Mouse (Mus musculus): ENCODE data around the gene Dnah6. TPM values are rescaled to one million over a fixed set of nuclear protein-coding genes. Genes with fewer than 3 reads are reported as not detected.

Gene Dnah6
- polyA plus RNA-seq (2015; fragmentation: Nextera tagmentation; extraction: Ambion mirVana), result 0.01 and 0.02 TPM in 2 replicates

DNA sequence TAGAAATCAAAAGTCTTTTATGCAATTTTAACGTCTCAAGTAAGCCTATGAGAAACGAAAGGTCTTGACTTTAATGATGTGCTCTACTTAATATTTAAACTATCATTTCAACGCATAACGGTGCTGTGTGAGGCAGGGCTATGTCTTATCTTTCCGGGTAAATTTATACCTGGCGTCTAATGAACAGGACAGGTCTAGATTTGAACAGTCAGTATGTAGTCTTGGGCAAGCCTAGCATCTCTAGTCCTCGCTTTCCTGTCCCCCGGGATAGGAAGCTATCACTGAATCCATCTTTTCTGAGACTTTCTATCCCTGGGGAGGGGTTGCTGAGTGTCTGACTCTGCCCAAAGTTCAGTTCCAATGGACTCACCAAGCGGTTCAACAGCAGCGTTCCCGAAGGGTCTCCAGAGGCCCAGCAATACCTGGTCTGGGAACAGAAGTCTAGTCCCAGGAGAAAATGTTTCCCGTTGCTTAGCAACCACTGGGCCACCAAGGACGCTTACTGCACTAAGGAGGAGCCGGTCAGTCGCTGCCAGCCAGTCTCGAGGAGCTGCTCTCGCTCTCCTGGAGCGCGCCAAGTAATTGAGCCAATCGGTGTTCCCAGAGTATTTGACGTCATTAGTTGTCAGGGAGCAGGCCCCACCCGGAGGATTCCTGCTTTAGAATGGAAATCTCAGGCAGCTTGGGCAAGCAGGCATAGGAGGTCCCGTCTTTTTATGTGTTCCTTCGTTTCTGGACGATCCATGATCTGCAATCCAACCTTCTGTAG, at the start of gene Dnah6:
Gene Dnah6, minus strand, starts transcription at position 463 of the 769 bp plus-strand sequence.
- TF ChIP-seq CTCF (IDR thresholded peaks at IDR 0.05; ENCODE audit: low read depth), result no peak
- TF ChIP-seq EP300 (optimal IDR thresholded peaks at IDR 0.05), result no peak
- Histone ChIP-seq H3K4me1 (replicated peaks; ENCODE audit: control insufficient read depth, insufficient read depth) (no peaks in the 10 kb centered on the region), H3K4me3 (ENCODE audit: low read depth, low read length) (peak within 1 kb of the TSS; percentile 32), H3K27me3 (ENCODE audit: control insufficient read depth, insufficient read depth, low read length) (no peaks in the 10 kb centered on the region), H3K9me3 (ENCODE audit: control insufficient read depth, low read length) (no peaks in the 10 kb centered on the region), H3K36me3 (ENCODE audit: control insufficient read depth, insufficient read depth, low read length) (no peaks in the 10 kb centered on the region), H3K9ac (ENCODE audit: low read length) (peak within 1 kb of the TSS; percentile 41), H3K27ac (replicated peaks) (peak within 1 kb of the TSS; percentile 84), H3K4me2 (replicated peaks; ENCODE audit: low read depth) (peak within 1 kb of the TSS; percentile 60)
- peak; percentile 99 for ATAC-seq (ENCODE audit: low FRiP score, low TSS enrichment)
- 32% methylated on average over 25 of the region's 25 CpGs for WGBS
- DNase-seq (ENCODE audit: low spot score), result peak; percentile 89

DNA sequence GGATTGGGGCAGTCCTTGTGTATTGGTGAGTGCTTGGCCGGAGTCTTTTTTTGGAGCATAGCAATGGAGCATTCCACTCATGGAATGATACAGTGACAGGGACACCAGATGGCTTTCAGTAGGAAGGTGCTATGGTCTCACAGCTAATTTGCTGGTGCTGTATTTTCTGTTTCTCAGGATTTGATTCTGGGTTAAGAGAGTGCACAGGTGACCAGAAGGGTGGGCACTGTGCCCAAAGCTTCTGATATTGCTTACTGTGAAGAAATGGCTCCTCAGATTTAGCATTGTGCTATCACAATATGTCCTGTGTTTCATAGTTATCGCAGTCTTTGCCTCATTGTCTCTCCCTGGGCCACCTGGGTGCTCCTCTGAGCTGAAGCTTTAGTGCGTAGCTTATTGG, 47.9 kb upstream of the Dnah6 start:
- DNase-seq (ENCODE audit: low spot score) (no peak), ATAC-seq (ENCODE audit: low FRiP score, low TSS enrichment) (no peak)
- WGBS, result 93% methylated on average over 3 of the region's 3 CpGs
- Histone ChIP-seq H3K4me2 (replicated peaks; ENCODE audit: low read depth) (no peak overlapping the region), H3K36me3 (ENCODE audit: control insufficient read depth, insufficient read depth, low read length) (peaks cover 31% of the 10 kb centered on the region), H3K4me1 (replicated peaks; ENCODE audit: control insufficient read depth, insufficient read depth) (no peaks in the 10 kb centered on the region), H3K9me3 (ENCODE audit: control insufficient read depth, low read length) (no peaks in the 10 kb centered on the region), H3K27me3 (ENCODE audit: control insufficient read depth, insufficient read depth, low read length) (no peaks in the 10 kb centered on the region), H3K9ac (ENCODE audit: low read length) (no peak overlapping the region), H3K27ac (replicated peaks) (no peak overlapping the region), H3K4me3 (ENCODE audit: low read depth, low read length) (no peak overlapping the region)
- no peak for TF ChIP-seq CTCF (IDR thresholded peaks at IDR 0.05; ENCODE audit: low read depth)
- TF ChIP-seq EP300 (optimal IDR thresholded peaks at IDR 0.05), result no peak

DNA sequence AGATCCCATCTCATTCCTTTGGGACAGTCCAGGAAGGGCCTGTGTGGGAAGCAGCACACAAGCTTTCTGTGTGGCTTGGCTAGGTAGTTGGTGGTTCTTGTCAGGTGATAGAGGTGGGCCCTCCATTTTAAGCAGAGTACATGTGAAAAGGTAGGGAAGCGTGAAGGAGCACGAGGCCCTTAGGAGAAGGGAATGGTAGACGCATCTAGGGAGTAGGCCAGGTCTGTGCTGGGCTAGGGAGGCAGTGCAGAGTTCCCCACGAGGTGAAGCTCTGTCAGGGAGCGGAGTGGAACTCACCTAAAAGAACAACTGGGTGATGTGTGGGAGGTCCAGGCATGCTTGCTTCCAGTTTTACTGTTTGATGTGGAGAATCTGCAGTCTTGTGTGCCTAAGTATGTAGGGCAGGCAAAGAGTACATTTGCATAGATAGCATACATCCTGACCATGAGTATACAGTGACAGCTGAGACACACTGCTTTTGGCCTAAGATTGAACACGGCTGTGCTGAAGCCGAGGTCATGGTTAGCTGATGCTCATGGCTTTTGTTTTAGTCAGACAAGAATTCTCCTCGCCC, 46.4 kb upstream of the Dnah6 start:
- Histone ChIP-seq H3K4me3 (ENCODE audit: low read depth, low read length) (no peak overlapping the region), H3K9ac (ENCODE audit: low read length) (no peak overlapping the region), H3K4me1 (replicated peaks; ENCODE audit: control insufficient read depth, insufficient read depth) (no peaks in the 10 kb centered on the region), H3K27me3 (ENCODE audit: control insufficient read depth, insufficient read depth, low read length) (no peaks in the 10 kb centered on the region), H3K36me3 (ENCODE audit: control insufficient read depth, insufficient read depth, low read length) (peaks cover 36% of the 10 kb centered on the region), H3K4me2 (replicated peaks; ENCODE audit: low read depth) (no peak overlapping the region), H3K27ac (replicated peaks) (no peak overlapping the region), H3K9me3 (ENCODE audit: control insufficient read depth, low read length) (no peaks in the 10 kb centered on the region)
- TF ChIP-seq CTCF (IDR thresholded peaks at IDR 0.05; ENCODE audit: low read depth) (no peak), EP300 (optimal IDR thresholded peaks at IDR 0.05) (no peak)
- no peak for ATAC-seq (ENCODE audit: low FRiP score, low TSS enrichment)
- WGBS, result 90% methylated on average over 8 of the region's 8 CpGs
- no peak for DNase-seq (ENCODE audit: low spot score)

DNA sequence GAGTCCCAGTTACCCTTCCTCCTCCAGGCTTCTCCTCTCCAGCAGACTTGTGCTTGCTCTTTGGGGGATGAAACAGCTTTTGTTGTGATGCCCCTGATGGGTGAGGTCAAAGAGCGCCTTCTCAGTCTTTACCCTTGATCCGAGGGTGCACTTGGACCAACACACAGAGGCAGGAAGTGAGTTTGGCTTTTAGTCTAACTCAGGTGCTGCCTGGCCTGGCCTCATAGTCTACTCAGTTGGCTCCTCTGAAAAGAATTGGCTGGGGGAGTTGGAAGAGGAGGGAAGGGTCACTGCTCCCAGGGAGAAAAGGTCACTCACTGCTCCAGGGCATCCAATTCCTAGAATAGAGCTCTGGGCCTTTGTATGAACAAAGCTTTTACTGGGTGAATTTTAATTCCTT, 43.4 kb upstream of the Dnah6 start:
- no peak for DNase-seq (ENCODE audit: low spot score)
- H3K36me3 ChIP-seq (ENCODE audit: control insufficient read depth, insufficient read depth, low read length), result peaks cover 27% of the 10 kb centered on the region

DNA sequence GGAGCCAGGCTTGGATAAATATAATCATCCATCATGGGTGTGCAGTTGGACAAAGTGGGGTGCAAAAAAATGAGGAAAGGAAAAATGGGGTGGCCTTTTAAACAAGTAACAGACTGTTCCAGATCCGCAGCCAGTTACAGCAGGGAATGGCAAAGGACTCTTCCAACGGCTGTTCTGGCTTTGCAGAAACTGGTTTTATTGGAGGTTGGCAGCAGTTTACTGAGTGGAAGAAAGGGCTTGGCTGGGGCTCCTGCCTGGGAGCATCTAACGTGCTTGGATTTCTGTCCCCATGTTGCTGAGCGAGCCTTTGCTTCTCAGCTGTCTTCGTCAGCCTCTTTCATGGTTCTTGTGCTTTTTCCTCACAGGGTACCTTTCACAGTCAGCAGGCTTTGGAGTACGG, 38.7 kb upstream of the Dnah6 start:
- TF ChIP-seq CTCF (IDR thresholded peaks at IDR 0.05; ENCODE audit: low read depth) (no peak), EP300 (optimal IDR thresholded peaks at IDR 0.05) (no peak)
- 88% methylated on average over 6 of the region's 6 CpGs for WGBS
- Histone ChIP-seq H3K9me3 (ENCODE audit: control insufficient read depth, low read length) (no peaks in the 10 kb centered on the region), H3K4me3 (ENCODE audit: low read depth, low read length) (no peak overlapping the region), H3K27ac (replicated peaks) (no peak overlapping the region), H3K4me1 (replicated peaks; ENCODE audit: control insufficient read depth, insufficient read depth) (no peaks in the 10 kb centered on the region), H3K4me2 (replicated peaks; ENCODE audit: low read depth) (no peak overlapping the region), H3K36me3 (ENCODE audit: control insufficient read depth, insufficient read depth, low read length) (peaks cover 30% of the 10 kb centered on the region), H3K9ac (ENCODE audit: low read length) (no peak overlapping the region), H3K27me3 (ENCODE audit: control insufficient read depth, insufficient read depth, low read length) (no peaks in the 10 kb centered on the region)
- ATAC-seq (ENCODE audit: low FRiP score, low TSS enrichment) (no peak), DNase-seq (ENCODE audit: low spot score) (no peak)

More for the DNA sequence above, 43.4 kb upstream of the Dnah6 start:
- no peak overlapping the region for H3K4me2 ChIP-seq (replicated peaks; ENCODE audit: low read depth)
- no peaks in the 10 kb centered on the region for H3K9me3 ChIP-seq (ENCODE audit: control insufficient read depth, low read length)
- TF ChIP-seq CTCF (IDR thresholded peaks at IDR 0.05; ENCODE audit: low read depth), result no peak
- H3K27ac ChIP-seq (replicated peaks), result no peak overlapping the region
- no peak overlapping the region for H3K9ac ChIP-seq (ENCODE audit: low read length)
- no peak for ATAC-seq (ENCODE audit: low FRiP score, low TSS enrichment)
- H3K4me3 ChIP-seq (ENCODE audit: low read depth, low read length), result no peak overlapping the region
- H3K4me1 ChIP-seq (replicated peaks; ENCODE audit: control insufficient read depth, insufficient read depth), result no peaks in the 10 kb centered on the region
- H3K27me3 ChIP-seq (ENCODE audit: control insufficient read depth, insufficient read depth, low read length), result no peaks in the 10 kb centered on the region
- WGBS, result 77% methylated on average over 2 of the region's 2 CpGs

DNA sequence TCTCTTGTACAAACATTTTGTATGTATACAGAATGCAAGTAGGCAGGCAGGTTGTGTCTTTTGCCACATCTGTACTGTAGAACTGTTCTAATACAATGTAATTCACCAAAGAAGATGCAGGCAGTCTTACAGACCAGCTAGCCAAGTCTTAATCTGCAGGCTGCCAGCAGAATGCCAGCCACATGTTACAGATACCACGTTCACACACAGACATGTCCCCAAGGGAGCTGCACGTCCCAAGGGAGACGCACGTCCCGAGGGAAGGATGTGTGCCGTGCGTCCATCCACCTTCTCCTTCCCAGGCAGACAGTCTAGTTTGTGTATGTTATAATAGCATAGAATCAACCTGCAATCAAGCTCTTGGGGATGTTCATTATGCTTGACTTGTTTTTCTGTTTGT, 35.6 kb upstream of the Dnah6 start:
- no peaks in the 10 kb centered on the region for H3K9me3 ChIP-seq (ENCODE audit: control insufficient read depth, low read length)
- no peaks in the 10 kb centered on the region for H3K4me1 ChIP-seq (replicated peaks; ENCODE audit: control insufficient read depth, insufficient read depth)
- H3K9ac ChIP-seq (ENCODE audit: low read length), result no peak overlapping the region
- DNase-seq (ENCODE audit: low spot score), result no peak
- peaks cover 19% of the 10 kb centered on the region for H3K36me3 ChIP-seq (ENCODE audit: control insufficient read depth, insufficient read depth, low read length)
- H3K27me3 ChIP-seq (ENCODE audit: control insufficient read depth, insufficient read depth, low read length), result no peaks in the 10 kb centered on the region
- TF ChIP-seq CTCF (IDR thresholded peaks at IDR 0.05; ENCODE audit: low read depth), result no peak
- no peak for TF ChIP-seq EP300 (optimal IDR thresholded peaks at IDR 0.05)
- ATAC-seq (ENCODE audit: low FRiP score, low TSS enrichment), result no peak
- H3K4me3 ChIP-seq (ENCODE audit: low read depth, low read length), result no peak overlapping the region
- no peak overlapping the region for H3K27ac ChIP-seq (replicated peaks)
- no peak overlapping the region for H3K4me2 ChIP-seq (replicated peaks; ENCODE audit: low read depth)
- WGBS, result 89% methylated on average over 7 of the region's 7 CpGs
